Mouse (Mus musculus) left cerebral cortex, postnatal 4 days (tissue): ENCODE measurements at regions not wholly inside any gene's neighbourhood (a gene's known extent, or its start where the extent isn't known, plus 50 kb on each side); places are given as distances from the start of the nearest gene placed in this dataset.

Experiments used
- DNase-seq: peaks from one replicate; pipeline ENCODE4 v3.0.0-alpha.2; 2022
- intact Hi-C: fragments of 180-260 bp; cut with DNase I; formaldehyde crosslinking; loops from one replicate; pipeline ENCODE4 v1.15.1; 2025

DNA sequence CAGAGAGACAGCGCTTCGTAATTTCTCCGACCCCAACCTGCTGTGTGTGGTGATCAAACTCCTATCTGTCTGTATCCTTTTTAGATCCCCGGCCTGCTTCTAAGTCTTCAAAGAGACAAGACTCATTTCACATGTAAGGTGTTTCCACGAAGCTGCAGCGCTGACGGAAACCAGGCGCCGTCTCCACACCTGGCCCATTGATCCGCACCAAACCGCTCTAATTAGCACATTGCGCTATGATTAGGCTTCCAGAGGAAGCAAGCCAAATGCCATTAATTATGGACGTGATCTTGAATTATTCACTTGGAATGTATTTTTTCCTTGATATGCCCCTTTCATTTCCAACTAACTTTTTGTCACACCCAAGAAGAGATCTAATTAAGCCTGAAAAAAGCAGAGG is 215.2 kb upstream of the Mocs1 start:
- DNase-seq: no peak
- intact Hi-C loops: no loop called here

DNA sequence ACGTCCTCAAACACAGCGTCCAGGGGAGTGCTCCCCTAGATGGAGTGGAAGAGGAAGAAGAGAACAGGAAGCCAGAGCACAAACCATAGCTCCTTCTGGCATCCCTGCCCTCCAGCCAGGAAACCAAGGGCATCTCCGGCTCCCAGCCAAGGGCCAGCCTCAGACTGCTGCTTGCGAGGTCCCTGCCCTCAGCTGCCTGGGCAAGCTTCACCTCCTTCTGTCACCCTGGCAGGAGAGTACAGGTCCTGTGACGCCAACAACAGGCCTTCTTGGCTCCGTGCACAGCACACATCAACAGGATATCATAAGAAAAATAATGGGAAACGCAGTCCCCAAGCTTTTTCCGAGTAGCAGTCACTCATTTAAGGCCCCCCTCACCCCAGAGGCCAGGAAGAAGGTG is 212.9 kb upstream of the Mocs1 start:
- peak; percentile 94 for DNase-seq
- intact Hi-C loops: no loop called here

DNA sequence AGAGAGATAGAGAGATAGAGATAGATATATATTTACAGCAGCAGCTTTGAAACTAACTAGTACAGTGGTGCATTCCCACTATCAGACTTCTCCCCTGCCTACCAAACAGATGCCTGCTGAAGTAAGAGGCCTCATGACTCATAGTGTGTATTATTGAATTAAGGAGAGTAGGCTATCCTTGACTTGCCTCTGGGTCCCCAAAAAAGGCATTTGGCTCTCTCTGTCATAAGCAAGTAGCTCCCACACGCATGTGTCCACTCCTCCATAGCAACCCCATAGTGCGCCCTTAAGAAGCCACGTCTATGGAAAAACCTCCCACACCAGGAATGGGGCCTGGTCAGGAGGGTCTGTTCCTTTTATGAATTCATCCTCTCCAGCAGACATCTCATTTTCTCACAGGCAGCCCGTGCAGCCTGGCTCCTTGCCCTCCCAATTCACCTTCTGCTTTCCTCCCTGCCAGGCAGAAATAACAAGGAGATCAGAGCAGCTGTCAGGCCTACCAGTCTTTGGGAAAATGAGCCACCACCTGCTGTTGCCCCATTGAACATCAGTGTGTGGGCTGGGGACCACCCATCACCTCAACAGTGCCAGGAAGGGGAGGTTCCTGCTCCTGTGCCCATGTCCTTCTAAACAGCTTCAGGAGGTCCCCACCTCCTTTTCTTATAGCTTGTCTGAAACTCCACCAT is 208.5 kb upstream of the Mocs1 start:
- intact Hi-C loops: no loop called here
- DNase-seq: peak; percentile 93

DNA sequence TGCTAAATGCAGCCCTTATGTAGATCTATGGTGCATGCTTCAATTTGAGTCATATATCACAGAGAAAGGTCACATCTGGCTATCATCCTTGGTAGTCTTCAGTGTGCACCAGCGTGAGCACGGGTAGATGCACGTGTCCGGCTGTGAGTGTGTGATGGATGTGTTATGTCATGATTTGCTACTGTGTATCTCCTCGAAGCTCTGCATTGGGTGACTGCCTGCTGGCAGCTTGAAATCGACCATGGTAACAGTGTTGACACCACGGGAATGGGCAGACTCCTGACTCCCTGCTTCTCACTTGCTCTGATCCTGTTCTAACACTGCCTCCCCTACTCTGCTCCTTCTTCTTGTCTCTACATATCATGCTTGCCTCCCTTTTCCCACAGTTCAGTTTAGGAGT is 204.9 kb upstream of the Mocs1 start:
- intact Hi-C loops: no loop called here
- DNase-seq: no peak

DNA sequence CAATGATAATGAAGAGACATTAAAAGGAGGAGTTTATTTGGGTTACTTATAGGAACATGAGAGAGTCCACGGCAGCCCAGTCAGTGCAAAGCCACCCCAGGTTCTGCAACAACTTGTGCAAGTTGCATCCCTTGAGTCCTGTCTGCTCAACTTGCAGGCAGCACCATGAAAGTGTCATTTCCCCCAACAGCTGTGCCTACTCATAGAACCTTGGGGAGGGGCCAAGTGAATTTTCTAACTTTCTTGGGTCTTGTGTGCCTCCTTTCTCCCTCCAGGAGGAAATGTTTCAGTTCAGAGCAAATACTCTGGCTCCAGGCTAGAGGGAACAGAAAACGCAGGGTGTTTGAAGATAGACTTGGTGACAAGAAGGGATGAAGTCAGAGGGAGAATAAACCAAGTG is 204.5 kb upstream of the Mocs1 start:
- no peak for DNase-seq
- intact Hi-C loops: no loop called here

DNA sequence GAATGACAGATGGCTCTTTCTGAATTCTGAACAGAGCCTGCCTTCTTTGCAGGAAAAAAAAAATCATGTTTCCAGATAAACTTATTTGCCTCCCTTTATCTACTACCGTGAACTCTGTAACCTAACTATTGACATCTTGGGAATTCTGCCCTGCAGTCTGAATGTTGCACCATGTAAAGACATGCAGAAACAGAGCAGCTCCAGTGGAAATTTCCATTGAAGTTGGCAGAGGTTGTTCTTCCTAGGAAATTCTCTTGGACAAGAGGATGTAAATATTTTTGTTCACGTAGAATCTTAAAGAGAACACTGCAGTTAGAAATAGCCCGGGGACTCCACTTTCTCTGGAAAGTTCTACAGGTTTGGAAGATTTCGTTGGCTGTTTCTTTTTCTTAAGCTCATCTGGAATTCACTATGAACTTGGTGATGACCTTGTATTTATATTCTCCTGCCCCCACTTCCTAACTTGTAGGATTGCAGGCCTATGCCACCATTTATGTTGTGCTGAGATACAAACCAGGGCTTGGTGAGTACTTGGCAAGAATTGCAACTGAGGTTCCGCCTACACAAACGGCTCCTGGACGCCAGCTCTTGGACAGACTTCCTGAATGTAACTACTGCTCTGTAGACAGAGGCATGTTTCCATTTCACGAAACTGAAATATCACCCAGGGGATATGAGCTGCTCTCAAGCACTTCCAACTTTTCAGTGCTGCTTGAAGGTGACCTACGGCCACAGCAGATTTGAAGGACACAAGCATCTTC is 202.7 kb upstream of the Mocs1 start:
- intact Hi-C loops: no loop called here
- DNase-seq: no peak

DNA sequence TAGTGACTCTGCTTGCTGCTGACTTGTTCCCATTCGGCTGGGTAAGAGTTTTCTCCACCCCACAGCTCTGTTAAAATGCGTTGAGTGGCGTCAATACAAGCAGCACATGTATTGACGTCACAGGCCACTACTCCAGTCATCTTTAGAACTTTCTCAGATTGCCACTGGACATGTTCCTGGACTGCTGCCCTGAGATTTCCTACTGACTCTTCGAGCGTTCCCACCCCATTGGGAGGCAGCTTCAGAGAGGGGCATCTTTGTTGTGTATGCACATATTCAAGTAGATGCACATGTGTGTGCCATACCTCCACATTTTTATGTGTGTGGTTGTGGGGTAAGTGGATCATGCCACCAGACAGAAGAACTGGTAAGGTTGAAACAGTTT is 202.2 kb upstream of the Mocs1 start:
- intact Hi-C loops: no loop called here

DNA sequence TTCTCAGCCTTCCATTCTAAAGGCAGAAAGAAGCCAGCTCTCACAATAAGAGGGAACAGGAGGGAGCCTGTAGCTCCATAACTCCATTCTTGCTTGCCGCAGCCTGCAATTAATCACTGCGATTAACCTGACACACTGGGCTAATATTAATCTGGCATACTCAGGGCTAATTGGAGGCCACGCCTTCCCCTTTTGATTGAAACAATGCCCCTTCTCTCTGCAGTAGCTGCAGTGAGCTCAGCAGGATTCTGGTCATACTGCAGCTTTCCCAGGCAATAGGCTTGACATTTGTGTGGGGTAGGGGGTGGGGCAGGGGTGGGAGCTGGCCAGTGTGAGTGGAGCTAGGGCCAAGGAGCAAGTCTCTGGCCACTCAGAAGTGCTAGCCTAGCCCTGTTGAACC is 196.9 kb upstream of the Mocs1 start:
- DNase-seq: peak; percentile 22
- intact Hi-C loops: no loop called here

More for the DNA sequence above, 202.2 kb upstream of the Mocs1 start:
- DNase-seq: no peak

DNA sequence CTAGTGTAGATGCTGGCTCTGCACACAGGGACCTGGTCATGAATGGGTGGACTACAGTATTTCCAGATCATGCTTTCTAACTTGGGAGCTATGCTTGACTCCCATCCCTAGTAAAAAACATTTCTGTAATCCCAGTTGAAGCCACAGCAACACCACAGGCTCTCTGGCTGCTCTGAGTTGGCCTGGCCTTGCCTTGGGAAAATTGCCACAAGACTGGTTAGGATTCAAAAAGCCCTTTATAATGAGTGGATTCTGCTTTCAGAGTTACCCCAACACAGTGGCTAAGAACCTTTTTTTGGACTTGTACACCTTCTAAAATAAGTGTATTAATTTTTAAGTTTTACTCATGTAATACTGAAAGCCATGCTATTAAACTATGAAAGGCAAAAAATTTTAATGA is 188.1 kb upstream of the Mocs1 start:
- intact Hi-C loops: loop anchor here (10.0 kb wide), 1 partner anchor 305 kb away; the partner anchor contains the start of gene Lrfn2
- DNase-seq: peak; percentile 26

DNA sequence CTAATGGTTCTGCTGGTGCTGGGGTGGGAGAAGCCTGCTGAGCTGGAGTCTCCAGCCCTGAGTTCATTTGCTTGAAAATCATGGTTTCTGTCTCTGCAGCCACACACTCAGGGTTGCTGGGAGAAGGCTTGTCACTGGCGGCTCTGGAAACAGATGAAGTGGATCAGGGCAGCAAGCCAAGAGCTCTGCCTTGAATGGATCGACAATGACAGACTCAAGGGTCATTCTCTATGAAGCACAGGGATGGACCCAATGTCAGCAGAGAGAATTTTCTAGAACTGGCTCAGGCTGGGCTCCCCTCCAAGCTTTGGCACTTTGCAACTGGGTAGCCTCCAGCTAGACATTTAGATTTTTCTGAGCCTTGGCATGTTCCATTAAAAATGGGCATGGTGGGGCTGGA is 184.7 kb upstream of the Mocs1 start:
- intact Hi-C loops: loop anchor here (10.0 kb wide), 1 partner anchor 309 kb away; the partner anchor contains the start of gene Lrfn2
- peak; percentile 90 for DNase-seq

DNA sequence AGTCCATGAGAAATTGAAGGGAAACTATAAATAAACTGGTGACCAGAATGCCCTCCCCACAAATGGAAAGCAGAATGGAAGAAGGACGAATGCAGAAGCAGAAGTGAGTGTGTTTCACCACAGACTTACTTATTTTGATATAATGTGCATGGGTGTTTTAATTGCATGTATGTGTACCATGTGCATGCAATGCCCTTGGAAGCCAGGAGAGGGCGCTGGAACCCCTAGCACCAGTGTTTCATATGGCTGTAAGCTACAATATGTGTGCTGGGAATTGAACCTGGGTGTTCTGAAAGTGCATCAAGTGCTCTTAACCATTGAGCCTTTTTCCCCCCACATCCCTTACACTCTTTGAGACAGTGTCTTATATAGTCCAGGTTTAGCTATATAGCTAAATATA is 183.1 kb upstream of the Mocs1 start:
- intact Hi-C loops: loop anchor here (10.0 kb wide), 1 partner anchor 310 kb away; the partner anchor contains the start of gene Lrfn2

DNA sequence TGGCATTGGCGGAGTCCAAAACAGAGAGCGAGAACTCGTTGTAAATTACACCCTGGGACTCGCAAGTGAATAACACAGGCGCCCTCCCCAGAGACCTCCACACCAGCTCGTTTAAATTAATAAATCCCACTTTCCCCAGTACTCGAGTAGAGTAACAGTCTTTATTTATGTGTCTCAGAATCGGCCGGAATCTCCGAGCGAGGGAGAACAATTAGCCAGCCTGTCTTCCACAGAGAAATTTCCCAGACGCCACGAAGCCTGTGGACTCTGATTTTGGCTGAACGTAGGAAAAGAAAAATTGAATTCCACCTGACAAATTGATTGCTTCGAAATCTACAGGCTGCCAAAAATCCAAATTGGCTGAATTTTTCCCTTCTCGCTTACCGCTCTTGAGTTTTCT is 180.9 kb upstream of the Mocs1 start:
- intact Hi-C loops: loop anchor here (10.0 kb wide), 1 partner anchor 312 kb away; the partner anchor contains the start of gene Lrfn2
- no peak for DNase-seq

More for the DNA sequence above, 183.1 kb upstream of the Mocs1 start:
- DNase-seq: no peak

DNA sequence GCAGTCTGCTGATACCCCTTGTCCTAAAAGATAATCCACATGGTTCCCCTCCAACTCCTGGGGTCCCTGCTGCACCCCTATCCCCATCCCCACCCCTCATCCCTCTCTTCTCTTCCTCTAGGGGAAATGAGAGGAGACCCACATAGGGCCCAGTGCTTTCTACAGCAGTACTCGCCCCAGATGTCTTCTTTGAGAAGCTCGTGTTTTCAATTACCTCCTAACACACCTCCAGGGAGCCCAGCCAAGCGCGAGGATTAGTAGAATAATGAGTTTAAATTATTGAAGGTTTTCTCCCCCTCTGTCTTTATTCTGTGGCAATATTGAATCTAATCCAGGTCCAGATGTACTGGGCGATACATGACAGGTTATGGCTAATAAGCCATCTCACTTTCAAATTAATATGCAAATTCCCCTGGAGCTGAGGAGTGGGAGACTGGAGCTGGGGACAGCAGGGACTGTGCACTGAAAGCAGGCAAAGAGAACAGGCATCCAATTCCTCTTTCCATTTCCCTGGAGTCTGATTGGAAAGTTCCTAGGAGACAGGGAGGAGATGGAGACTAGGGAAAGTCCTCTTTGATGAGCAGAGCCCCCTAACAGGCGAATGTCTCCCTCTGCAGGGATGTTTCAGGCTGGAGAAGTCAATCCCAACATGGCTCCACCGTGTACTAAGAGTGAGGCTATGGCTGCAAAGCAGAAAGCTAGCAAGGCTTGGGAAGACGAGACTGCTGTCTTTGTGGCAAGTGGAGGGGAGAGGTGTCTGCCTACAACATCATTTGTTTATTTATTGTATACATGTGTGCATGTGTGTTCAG is 177.2 kb upstream of the Mocs1 start:
- intact Hi-C loops: no loop called here
- no peak for DNase-seq

DNA sequence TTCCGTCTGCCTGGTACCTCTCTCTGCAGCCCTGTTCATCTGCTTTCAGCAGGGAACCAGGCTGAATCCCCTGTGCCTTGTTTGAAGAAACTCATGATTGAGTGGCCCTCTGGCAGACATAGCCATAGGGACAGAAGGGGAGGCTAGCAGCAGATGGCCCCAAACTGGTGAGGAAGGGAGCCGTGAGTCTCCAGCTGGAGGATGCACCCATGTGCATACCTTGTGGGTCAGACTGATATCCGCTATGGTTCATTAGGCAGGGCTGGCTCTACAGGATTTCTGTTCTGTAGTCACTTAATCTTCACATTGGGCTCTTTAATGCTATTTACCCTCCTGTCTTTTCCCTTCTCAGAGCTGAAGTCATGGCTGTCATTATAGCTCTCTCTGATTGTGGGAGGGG is 175.9 kb upstream of the Mocs1 start:
- intact Hi-C loops: no loop called here
- DNase-seq: peak; percentile 53

DNA sequence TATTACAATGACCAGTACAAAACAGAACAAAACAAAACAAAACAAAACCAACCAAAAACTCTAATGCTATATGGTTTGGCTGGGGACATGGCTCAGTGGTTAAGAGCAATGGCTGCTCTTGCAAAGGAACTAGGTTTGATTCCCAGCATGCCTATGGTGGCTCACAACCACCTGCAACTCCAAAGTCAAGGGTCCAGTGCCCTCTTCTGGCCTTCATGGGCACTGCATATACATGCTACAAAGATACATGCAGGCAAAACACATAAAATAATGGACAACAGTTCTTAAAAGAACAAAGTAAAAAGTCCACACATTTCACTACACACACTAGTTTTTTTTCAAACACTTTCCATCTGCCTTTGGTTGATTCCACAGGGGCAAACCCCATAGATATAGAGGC is 169.7 kb upstream of the Mocs1 start:
- intact Hi-C loops: no loop called here
- DNase-seq: no peak

DNA sequence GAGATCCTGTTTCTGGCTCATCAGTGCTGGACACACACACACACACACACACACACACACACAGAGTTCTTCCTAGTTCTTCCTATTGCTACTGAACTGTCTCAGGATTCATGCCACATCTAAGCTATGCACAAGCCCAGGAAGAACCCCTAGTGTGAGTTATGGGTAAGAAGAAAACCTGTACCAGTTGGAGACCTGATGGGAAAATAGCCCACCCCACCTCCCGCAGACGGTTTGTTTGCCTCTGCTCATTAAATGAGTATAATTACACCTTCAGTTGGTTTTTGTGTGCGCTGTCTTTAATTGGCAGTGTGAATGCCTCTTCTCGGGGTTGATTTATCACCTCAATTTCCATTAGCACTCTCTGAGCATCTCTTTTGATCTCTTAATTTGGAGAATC is 165.8 kb upstream of the Mocs1 start:
- DNase-seq: no peak
- intact Hi-C loops: no loop called here

DNA sequence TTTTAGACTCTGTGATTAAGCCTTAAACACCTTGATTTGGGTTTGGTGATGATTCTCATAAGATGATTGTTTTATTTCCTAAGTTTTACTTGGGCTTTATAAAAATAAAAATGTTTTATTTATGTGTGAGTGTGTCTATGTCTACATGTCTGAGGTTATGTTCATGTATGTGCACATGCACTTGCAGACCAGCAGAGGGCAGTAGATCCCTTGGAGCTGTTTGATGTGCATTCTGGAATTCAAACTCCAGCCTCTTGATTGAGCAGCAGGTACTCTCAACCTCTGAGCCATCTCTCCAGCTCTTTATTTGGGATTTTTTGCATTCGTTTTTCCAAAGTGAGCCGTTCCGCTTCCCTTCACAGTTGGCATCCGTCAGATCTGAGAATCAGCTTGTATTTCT is 161.8 kb upstream of the Mocs1 start:
- intact Hi-C loops: no loop called here
- DNase-seq: no peak

DNA sequence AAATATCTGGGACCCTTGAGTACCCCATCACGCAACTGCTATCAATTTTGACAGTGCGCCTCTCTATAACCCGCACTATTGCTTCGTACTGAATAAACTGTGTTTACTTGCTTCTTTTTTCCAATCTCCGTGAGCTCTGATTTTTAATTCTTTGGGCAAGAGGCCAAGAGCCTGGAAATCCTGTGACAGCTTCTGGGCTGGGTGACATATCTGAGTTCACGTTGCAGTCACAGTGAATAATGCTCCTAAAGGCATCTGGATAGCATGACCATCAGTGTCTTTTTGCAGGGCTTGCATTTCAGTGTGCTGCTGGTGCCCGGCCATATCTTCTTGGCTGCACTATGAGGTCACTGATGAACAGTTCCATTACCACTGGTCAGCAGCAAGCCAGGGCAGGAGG is 158.2 kb upstream of the Mocs1 start:
- peak; percentile 38 for DNase-seq
- intact Hi-C loops: loop anchor here (10.0 kb wide), 1 partner anchor 125 kb away; no protein-coding TSS in a partner anchor

DNA sequence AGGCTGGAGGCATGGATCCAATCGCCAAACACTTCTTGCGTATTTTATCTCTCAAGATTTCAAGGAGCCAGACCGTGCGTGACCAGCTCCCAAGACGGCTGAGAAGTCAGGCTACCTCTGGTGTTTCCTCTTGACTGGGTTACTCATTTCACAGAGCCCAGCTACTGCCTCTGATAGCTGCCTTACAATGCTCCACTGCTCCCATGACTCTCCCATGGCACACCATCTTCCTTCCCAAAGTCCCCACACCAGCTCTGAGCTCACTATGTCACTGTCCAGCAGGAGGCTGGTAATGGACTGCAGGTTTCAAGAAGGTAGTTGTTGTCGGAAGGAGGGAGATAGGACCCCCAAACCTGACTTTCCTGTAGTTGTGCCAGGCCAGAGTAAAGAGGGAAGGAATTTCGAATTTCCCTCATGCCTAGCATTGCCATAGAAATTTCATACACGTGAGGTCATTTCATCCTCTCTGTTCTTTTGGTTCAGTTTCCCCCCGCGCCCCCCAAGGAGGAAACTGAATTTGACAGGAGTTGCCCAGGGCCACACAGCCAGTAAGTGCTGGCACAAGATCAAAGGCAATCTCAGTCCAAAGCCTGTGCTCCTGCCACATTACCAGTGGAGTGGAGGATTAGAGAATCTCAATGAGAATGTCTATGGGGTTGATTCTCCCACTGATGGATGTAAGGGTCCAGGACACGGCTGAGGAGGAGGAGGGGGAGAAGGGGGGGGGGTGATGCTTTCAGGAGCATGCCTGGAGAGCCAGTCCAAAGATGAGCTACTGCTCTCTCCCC is 155.3 kb upstream of the Mocs1 start:
- intact Hi-C loops: loop anchor here (10.0 kb wide), 1 partner anchor 122 kb away; no protein-coding TSS in a partner anchor
- peak; percentile 54 for DNase-seq

DNA sequence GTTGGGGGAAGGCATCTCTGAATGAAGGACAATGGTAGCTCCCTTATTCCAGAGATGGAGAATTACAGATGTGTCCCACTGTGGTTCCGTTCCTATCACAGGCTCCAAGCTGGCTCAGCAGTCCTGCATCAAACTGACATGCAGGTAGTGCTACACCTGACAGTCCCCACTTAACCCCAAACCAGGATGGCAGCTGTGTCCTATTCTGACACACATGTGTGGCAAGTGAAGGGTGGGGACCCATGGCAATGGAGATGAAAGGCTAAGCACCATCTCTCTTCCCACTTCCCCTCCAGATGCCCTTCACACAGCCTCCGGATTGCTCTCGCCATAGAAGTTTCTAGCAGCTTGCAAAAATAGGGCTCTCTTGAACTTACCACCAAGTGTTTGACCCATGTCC is 153.2 kb upstream of the Mocs1 start:
- intact Hi-C loops: loop anchor here (10.0 kb wide), 1 partner anchor 120 kb away; no protein-coding TSS in a partner anchor
- DNase-seq: no peak
